Mouse (Mus musculus) forebrain, embryonic 10.5 days (tissue): ENCODE measurements at regions not wholly inside any gene's neighbourhood (a gene's known extent, or its start where the extent isn't known, plus 50 kb on each side); places are given as distances from the start of the nearest gene placed in this dataset.

Source experiments
- DNase-seq: peaks from one replicate; pipeline ENCODE4 v3.0.0-alpha.2; 2017; ENCODE audit warnings: low spot score; ENCODE audit errors: extremely low spot score
- H3K27ac ChIP-seq: fragments of 300-500 bp; sonication (generic); 2 replicates; pipeline ENCODE4 v1.5.1; 2016; ENCODE audit warnings: mild to moderate bottlenecking
- H3K27me3 ChIP-seq: fragments of 300-500 bp; sonication (generic); 2 replicates; pipeline ENCODE4 v1.6.1; 2016; ENCODE audit warnings: mild to moderate bottlenecking; ENCODE audit not compliant: poor library complexity, severe bottlenecking
- H3K36me3 ChIP-seq: fragments of 300-500 bp; sonication (generic); replicated peaks from 2 replicates; pipeline ENCODE4 v1.6.1; 2016; ENCODE audit warnings: mild to moderate bottlenecking, moderate library complexity
- H3K4me1 ChIP-seq: fragments of 300-500 bp; sonication (generic); 2 replicates; pipeline ENCODE4 v1.6.1; 2016
- H3K4me3 ChIP-seq: fragments of 300-500 bp; sonication (generic); 2 replicates; pipeline ENCODE4 v1.5.1; 2016; ENCODE audit warnings: mild to moderate bottlenecking, moderate library complexity
- H3K9me3 ChIP-seq: fragments of 300-500 bp; sonication (generic); 2 replicates; pipeline ENCODE4 v1.6.1; 2016; ENCODE audit warnings: mild to moderate bottlenecking, moderate library complexity
- WGBS: fragments of 180-500 bp; shearing (Covaris S2); methylation state at CpG from one replicate; pipeline ENCODE4 v1.1.7; 2016; 5-methylcytosine and 5-hydroxymethylcytosine counted together

GRCm38 (mm10) chr12:26817866-26818265, 348.9 kb downstream of the Cmpk2 start:
- Histone ChIP-seq H3K27me3 (no peaks in the 10 kb centered on the region), H3K9me3 (no peaks in the 10 kb centered on the region), H3K36me3 (no peaks in the 10 kb centered on the region), H3K4me3 (no peak overlapping the region), H3K27ac (peak overlapping the region; percentile 37; the same call in 1 of the 2 replicates), H3K4me1 (peaks cover 24% of the 10 kb centered on the region)
- DNase-seq, result no peak
- WGBS, result 90% methylated on average over 3 of the region's 3 CpGs

GRCm38 (mm10) chr12:26815771-26816170, 346.8 kb downstream of the Cmpk2 start:
- H3K27ac ChIP-seq, result no peak overlapping the region
- no peaks in the 10 kb centered on the region for H3K36me3 ChIP-seq
- H3K27me3 ChIP-seq, result no peaks in the 10 kb centered on the region
- DNase-seq, result no peak
- no peaks in the 10 kb centered on the region for H3K9me3 ChIP-seq
- H3K4me3 ChIP-seq, result no peak overlapping the region
- peaks cover 8% of the 10 kb centered on the region for H3K4me1 ChIP-seq
- 72% methylated on average over 8 of the region's 8 CpGs for WGBS

- WGBS, result 87% methylated on average over 5 of the region's 5 CpGs
- no peak for DNase-seq
- H3K4me3 ChIP-seq, result no peak overlapping the region
- no peak overlapping the region for H3K27ac ChIP-seq
- H3K4me1 ChIP-seq, result peaks cover 10% of the 10 kb centered on the region
- no peaks in the 10 kb centered on the region for H3K27me3 ChIP-seq
- no peaks in the 10 kb centered on the region for H3K36me3 ChIP-seq
- H3K9me3 ChIP-seq, result no peaks in the 10 kb centered on the region
These were observed 341.7 kb downstream of the Cmpk2 start for GRCm38 (mm10) chr12:26810565-26811177.

- Histone ChIP-seq H3K4me3 (no peak overlapping the region), H3K9me3 (no peaks in the 10 kb centered on the region), H3K27ac (no peak overlapping the region), H3K27me3 (no peaks in the 10 kb centered on the region), H3K36me3 (no peaks in the 10 kb centered on the region), H3K4me1 (peaks cover 10% of the 10 kb centered on the region)
- 10% methylated on average over 4 of the region's 4 CpGs for WGBS
- no peak for DNase-seq
These were observed 340.7 kb downstream of the Cmpk2 start for GRCm38 (mm10) chr12:26809670-26810069.

- H3K27ac ChIP-seq, result peak overlapping the region; percentile 13; the same call in 1 of the 2 replicates
- WGBS, result 86% methylated on average over 5 of the region's 5 CpGs
- DNase-seq, result no peak
- H3K9me3 ChIP-seq, result no peaks in the 10 kb centered on the region
- no peak overlapping the region for H3K4me3 ChIP-seq
- no peaks in the 10 kb centered on the region for H3K36me3 ChIP-seq
- no peaks in the 10 kb centered on the region for H3K27me3 ChIP-seq
- no peaks in the 10 kb centered on the region for H3K4me1 ChIP-seq
These were observed 333.5 kb downstream of the Cmpk2 start for GRCm38 (mm10) chr12:26802542-26802941.

GRCm38 (mm10) chr12:26799310-26799709, 330.3 kb downstream of the Cmpk2 start:
- 89% methylated on average over 6 of the region's 6 CpGs for WGBS
- no peak overlapping the region for H3K27ac ChIP-seq
- no peaks in the 10 kb centered on the region for H3K9me3 ChIP-seq
- H3K36me3 ChIP-seq, result no peaks in the 10 kb centered on the region
- no peak overlapping the region for H3K4me3 ChIP-seq
- peaks cover 19% of the 10 kb centered on the region for H3K4me1 ChIP-seq
- DNase-seq, result no peak
- no peaks in the 10 kb centered on the region for H3K27me3 ChIP-seq

- Histone ChIP-seq H3K4me1 (peaks cover 19% of the 10 kb centered on the region), H3K9me3 (no peaks in the 10 kb centered on the region), H3K27me3 (no peaks in the 10 kb centered on the region), H3K36me3 (no peaks in the 10 kb centered on the region), H3K27ac (peak overlapping the region; percentile 72), H3K4me3 (no peak overlapping the region)
- DNase-seq, result no peak
- 61% methylated on average over 2 of the region's 2 CpGs for WGBS
These were observed 327.4 kb downstream of the Cmpk2 start for GRCm38 (mm10) chr12:26796367-26796766.

- DNase-seq, result no peak
- no peak overlapping the region for H3K4me3 ChIP-seq
- H3K4me1 ChIP-seq, result no peaks in the 10 kb centered on the region
- H3K27me3 ChIP-seq, result no peaks in the 10 kb centered on the region
- H3K36me3 ChIP-seq, result no peaks in the 10 kb centered on the region
- 91% methylated on average over 10 of the region's 10 CpGs for WGBS
- H3K27ac ChIP-seq, result no peak overlapping the region
- no peaks in the 10 kb centered on the region for H3K9me3 ChIP-seq
These were observed 320.4 kb downstream of the Cmpk2 start for GRCm38 (mm10) chr12:26789336-26789846.

GRCm38 (mm10) chr12:26785550-26785949, 316.5 kb downstream of the Cmpk2 start:
- H3K27me3 ChIP-seq, result no peaks in the 10 kb centered on the region
- H3K36me3 ChIP-seq, result no peaks in the 10 kb centered on the region
- DNase-seq, result no peak
- no peaks in the 10 kb centered on the region for H3K9me3 ChIP-seq
- H3K4me3 ChIP-seq, result no peak overlapping the region
- H3K4me1 ChIP-seq, result peaks cover 6% of the 10 kb centered on the region; the same call in 1 of the 2 replicates
- 81% methylated on average over 2 of the region's 2 CpGs for WGBS
- H3K27ac ChIP-seq, result no peak overlapping the region

GRCm38 (mm10) chr12:26784426-26784825, 315.4 kb downstream of the Cmpk2 start:
- Histone ChIP-seq H3K36me3 (no peaks in the 10 kb centered on the region), H3K4me1 (peaks cover 6% of the 10 kb centered on the region; the same call in 1 of the 2 replicates), H3K4me3 (no peak overlapping the region), H3K27me3 (no peaks in the 10 kb centered on the region), H3K9me3 (no peaks in the 10 kb centered on the region), H3K27ac (no peak overlapping the region)
- WGBS, result 94% methylated on average over 3 of the region's 3 CpGs
- DNase-seq, result no peak

- H3K9me3 ChIP-seq, result no peaks in the 10 kb centered on the region
- no peak overlapping the region for H3K4me3 ChIP-seq
- no peaks in the 10 kb centered on the region for H3K36me3 ChIP-seq
- peaks cover 7% of the 10 kb centered on the region; the same call in 1 of the 2 replicates for H3K4me1 ChIP-seq
- DNase-seq, result no peak
- no peak overlapping the region for H3K27ac ChIP-seq
- no peaks in the 10 kb centered on the region for H3K27me3 ChIP-seq
- WGBS, result 89% methylated on average over 3 of the region's 3 CpGs
These were observed 314.8 kb downstream of the Cmpk2 start for GRCm38 (mm10) chr12:26783800-26784199.

GRCm38 (mm10) chr12:26781537-26781936, 312.5 kb downstream of the Cmpk2 start:
- WGBS, result 90% methylated on average over 3 of the region's 3 CpGs
- no peak for DNase-seq
- no peaks in the 10 kb centered on the region for H3K27me3 ChIP-seq
- H3K4me3 ChIP-seq, result no peak overlapping the region
- no peaks in the 10 kb centered on the region for H3K36me3 ChIP-seq
- H3K9me3 ChIP-seq, result no peaks in the 10 kb centered on the region
- H3K27ac ChIP-seq, result no peak overlapping the region
- H3K4me1 ChIP-seq, result peaks cover 10% of the 10 kb centered on the region; the same call in 1 of the 2 replicates

GRCm38 (mm10) chr12:26778796-26779195, 309.8 kb downstream of the Cmpk2 start:
- no peaks in the 10 kb centered on the region for H3K27me3 ChIP-seq
- no peaks in the 10 kb centered on the region for H3K36me3 ChIP-seq
- no peaks in the 10 kb centered on the region for H3K9me3 ChIP-seq
- no peak overlapping the region for H3K27ac ChIP-seq
- 43% methylated on average over 3 of the region's 3 CpGs for WGBS
- H3K4me3 ChIP-seq, result no peak overlapping the region
- H3K4me1 ChIP-seq, result peaks cover 10% of the 10 kb centered on the region; the same call in 1 of the 2 replicates
- DNase-seq, result no peak
